Mouse (Mus musculus) heart, adult 2 months (tissue): ENCODE data around the gene Tekt1. TPM values are rescaled to one million over a fixed set of nuclear protein-coding genes. Genes with fewer than 3 reads are reported as not detected.

Experiments
- DNase-seq, 2 experiments: peaks; one replicate each; pipeline ENCODE4 v3.0.0; 2021
- H3K27ac ChIP-seq: fragments of 200-600 bp; 2 replicates; pipeline ENCODE4 v1.8.1; 2022
- H3K27me3 ChIP-seq: fragments of 200-500 bp; 2 replicates; pipeline ENCODE4 v1.6.1; 2012; ENCODE audit warnings: mild to moderate bottlenecking, low read length, inconsistent platforms, mixed read lengths; ENCODE audit not compliant: control insufficient read depth, insufficient read depth
- H3K36me3 ChIP-seq: fragments of 200-500 bp; 2 replicates; pipeline ENCODE4 v1.6.1; 2012; ENCODE audit warnings: low read length, inconsistent platforms; ENCODE audit not compliant: control insufficient read depth, insufficient read depth
- H3K4me1 ChIP-seq: fragments of 200-500 bp; 2 replicates; pipeline ENCODE4 v1.6.1; 2011; ENCODE audit warnings: low read length; ENCODE audit not compliant: control insufficient read depth, insufficient read depth
- H3K4me3 ChIP-seq: fragments of 200-600 bp; 2 replicates; pipeline ENCODE4 v1.8.1; 2022
- H3K79me2 ChIP-seq: fragments of 200-500 bp; replicated peaks from 2 replicates; pipeline ENCODE4 v1.6.1; 2012; ENCODE audit warnings: mild to moderate bottlenecking, inconsistent platforms, low read length, moderate library complexity, mixed read lengths; ENCODE audit not compliant: control insufficient read depth, insufficient read depth
- H3K9ac ChIP-seq: fragments of 200-500 bp; 2 replicates; pipeline ENCODE4 v1.6.1; 2012; ENCODE audit warnings: low read depth, mild to moderate bottlenecking, control low read depth, inconsistent platforms, low read length, mixed read lengths
- CTCF ChIP-seq: fragments of 200-600 bp; IDR thresholded peaks from 2 replicates; pipeline ENCODE4 v1.8.1; 2022; ENCODE audit warnings: antibody characterized with exemption, mild to moderate bottlenecking, moderate library complexity
- EP300 ChIP-seq: fragments of 200-500 bp; IDR thresholded peaks from 2 replicates; pipeline ENCODE4 v1.6.1; 2011; ENCODE audit warnings: low read depth, low read length, control low read depth; ENCODE audit not compliant: insufficient read depth
- POLR2A ChIP-seq: fragments of 200-500 bp; IDR thresholded peaks from 2 replicates; pipeline ENCODE4 v1.6.1; 2011; ENCODE audit warnings: mild to moderate bottlenecking, low read depth, low read length, control low read depth; ENCODE audit not compliant: insufficient read depth
- WGBS: fragments of 180-500 bp; shearing (Covaris S2); methylation state at CpG from one replicate; pipeline ENCODE4 v1.1.7; 2018; 5-methylcytosine and 5-hydroxymethylcytosine counted together
- intact Hi-C: fragments of 180-260 bp; cut with DNase I; formaldehyde crosslinking; loops from one replicate; pipeline ENCODE4 v1.15.1; 2025
- microRNA-seq, 2 experiments: library from miRNA; unstranded; fragments of <30 nt; microRNA quantifications; one replicate each; pipeline ENCODE4 v1.2.0; 2021
- polyA plus RNA-seq: library from polyadenylated mRNA; depleted of rRNA; stranded (reverse); fragments of >200 nt; gene quantifications from 2 replicates; pipeline ENCODE4 v1.2.3, GENCODE M21; 2012; rRNA removed
- total RNA-seq, 2 experiments: library from RNA; stranded (reverse); gene quantifications; 2 replicates each; pipeline ENCODE4 v1.2.3; 2021

The Tekt1 gene
- total and polyA plus RNA-seq, 3 experiments = 0.49 TPM; not detected in 2

DNA sequence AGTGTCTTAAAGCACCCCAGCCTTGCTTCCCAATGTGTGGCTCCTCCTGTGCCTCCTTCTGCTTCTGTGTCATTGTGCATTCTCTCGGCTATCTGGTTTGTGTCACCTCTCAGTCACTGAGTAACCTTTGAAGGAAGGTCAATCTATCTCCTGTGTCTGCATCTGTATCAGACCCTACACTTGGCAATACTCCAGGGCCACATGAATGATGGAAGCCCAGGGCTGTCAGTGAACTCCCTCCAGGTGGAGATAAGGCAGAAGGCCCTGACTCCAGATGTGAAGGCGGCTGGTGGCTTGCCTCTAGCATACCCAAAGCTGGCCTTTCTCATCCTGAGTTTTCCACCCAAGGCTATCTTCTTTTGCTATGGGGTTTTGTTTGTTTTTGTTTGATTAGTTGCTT is 53.3 kb downstream of the Tekt1 start:
- Histone ChIP-seq H3K27ac (no peak overlapping the region), H3K4me3 (no peak overlapping the region), H3K79me2 (no peaks in the 10 kb centered on the region), H3K4me1 (peaks cover 8% of the 10 kb centered on the region), H3K36me3 (peaks cover 9% of the 10 kb centered on the region), H3K27me3 (no peaks in the 10 kb centered on the region), H3K9ac (no peak overlapping the region)
- intact Hi-C loops = no loop called here
- WGBS = 58% methylated on average over 2 of the region's 2 CpGs
- DNase-seq = no peak
- TF ChIP-seq POLR2A = no peak

- no peaks in the 10 kb centered on the region for H3K79me2 ChIP-seq
- intact Hi-C loops = no loop called here
Observed at GRCm38 (mm10) chr11:72307461-72307860, 54.8 kb downstream of the Tekt1 start.

DNA sequence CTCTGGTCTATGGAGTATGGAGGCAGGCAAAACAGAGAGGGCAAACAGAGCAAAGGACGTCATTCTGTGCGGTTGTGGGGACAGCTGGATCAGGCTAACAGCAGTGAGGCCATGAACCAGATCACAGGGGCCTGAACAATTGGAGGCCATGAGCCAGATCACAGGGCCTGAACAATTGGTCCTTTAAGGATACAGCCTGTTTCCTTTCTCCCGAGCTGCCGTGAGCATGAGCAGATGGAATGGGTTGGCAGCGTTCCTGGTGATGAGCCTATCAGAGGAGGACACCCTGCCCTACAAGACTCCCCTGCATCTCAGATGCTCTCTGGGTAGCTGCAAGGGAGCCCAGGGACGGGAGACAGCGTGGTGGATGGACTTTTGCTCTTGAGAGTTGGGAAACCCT is 60.0 kb downstream of the Tekt1 start:
- Histone ChIP-seq H3K36me3 (peaks cover 15% of the 10 kb centered on the region), H3K27me3 (no peaks in the 10 kb centered on the region), H3K27ac (peak overlapping the region; percentile 76), H3K4me3 (peak overlapping the region; percentile 60), H3K9ac (peak overlapping the region; percentile 65), H3K4me1 (peaks cover 13% of the 10 kb centered on the region), H3K79me2 (no peaks in the 10 kb centered on the region)
- TF ChIP-seq CTCF (no peak), POLR2A (peak; percentile 58), EP300 (peak; percentile 87; the same call in 1 of the 2 replicates)
- 37% methylated on average over 7 of the region's 7 CpGs for WGBS
- intact Hi-C loops = loop anchor here (5.0 kb wide), 1 partner anchor 85 kb away; the partner anchor contains the start of gene Med31
- DNase-seq = peak; percentile 55 to 64

More at GRCm38 (mm10) chr11:72307461-72307860, 54.8 kb downstream of the Tekt1 start:
- H3K27ac ChIP-seq = no peak overlapping the region
- peaks cover 13% of the 10 kb centered on the region for H3K4me1 ChIP-seq
- H3K36me3 ChIP-seq = peaks cover 17% of the 10 kb centered on the region
- no peak overlapping the region for H3K9ac ChIP-seq
- no peak overlapping the region for H3K4me3 ChIP-seq
- DNase-seq = no peak
- 85% methylated on average over 5 of the region's 5 CpGs for WGBS
- no peak for TF ChIP-seq EP300
- no peak for TF ChIP-seq CTCF
- TF ChIP-seq POLR2A = no peak
- H3K27me3 ChIP-seq = no peaks in the 10 kb centered on the region

- peak within 1 kb of the TSS; percentile 65 for H3K9ac ChIP-seq
- peaks cover 13% of the 10 kb centered on the region for H3K4me1 ChIP-seq
- WGBS = 5% methylated on average over 6 of the region's 6 CpGs
- peaks cover 15% of the 10 kb centered on the region for H3K36me3 ChIP-seq
- DNase-seq = peak; percentile 78 to 86
- H3K4me3 ChIP-seq = peak within 1 kb of the TSS; percentile 60
- no peak for TF ChIP-seq CTCF
- TF ChIP-seq EP300 = peak; percentile 96
- TF ChIP-seq POLR2A = peak; percentile 93
- peak within 1 kb of the TSS; percentile 76 for H3K27ac ChIP-seq
- intact Hi-C loops = loop anchor here (5.0 kb wide), 1 partner anchor 84 kb away; the partner anchor contains the start of gene Med31
- H3K27me3 ChIP-seq = no peaks in the 10 kb centered on the region
- H3K79me2 ChIP-seq = no peaks in the 10 kb centered on the region
Observed at GRCm38 (mm10) chr11:72301334-72301733, 60.9 kb downstream of the Tekt1 start, which contains the start of gene Xaf1. TSS of gene Xaf1 (plus strand) at chr11:72301629.

Small RNA genes lying within 50 kb of the gene (microRNA-seq; reads per million reads assigned to microRNA genes)
- gene Mir6338 = 0 reads per million in 2 experiments

Other genes with a start within 250 kb of the Tekt1 start
- 1 to 10 TPM; 1.2 to 2.0 TPM for gene Pitpnm3, start 226.7 kb downstream of the Tekt1 start, total RNA-seq
- gene Pitpnm3, start 226.7 kb downstream of the Tekt1 start, polyA plus RNA-seq = 5.1 TPM in 2 replicates
- gene Gm43951, start 155.6 kb downstream of the Tekt1 start, total RNA-seq = under 1 TPM; 0.13 to 0.25 TPM
- gene Gm43951, start 155.6 kb downstream of the Tekt1 start, polyA plus RNA-seq = 0.14 and 0.18 TPM in 2 replicates
- 1 to 10 TPM; 2.0 to 2.3 TPM for gene 4933427D14Rik, start 155.0 kb downstream of the Tekt1 start, total RNA-seq
- gene 4933427D14Rik, start 155.0 kb downstream of the Tekt1 start, polyA plus RNA-seq = 2.0 and 2.8 TPM in 2 replicates
- 10 to 100 TPM; 39.0 to 43.7 TPM for gene Txndc17, start 154.9 kb downstream of the Tekt1 start, total RNA-seq
- 37.6 and 50.9 TPM in 2 replicates for gene Txndc17, start 154.9 kb downstream of the Tekt1 start, polyA plus RNA-seq
- 10 to 100 TPM in 1 of 2 experiments, 1 to 10 TPM in 1; 9.6 to 10.9 TPM for gene Med31, start 146.8 kb downstream of the Tekt1 start, total RNA-seq
- gene Med31, start 146.8 kb downstream of the Tekt1 start, polyA plus RNA-seq = 9.1 and 10.8 TPM in 2 replicates
- not detected for gene Slc13a5, start 95.2 kb downstream of the Tekt1 start, total RNA-seq
- 0.06 and 0.09 TPM in 2 replicates for gene Slc13a5, start 95.2 kb downstream of the Tekt1 start, polyA plus RNA-seq
- gene Xaf1, start 60.8 kb downstream of the Tekt1 start, total RNA-seq = 10 to 100 TPM in 1 of 2 experiments, 1 to 10 TPM in 1; 9.7 to 10.6 TPM
- 21.8 and 52.4 TPM in 2 replicates for gene Xaf1, start 60.8 kb downstream of the Tekt1 start, polyA plus RNA-seq
- gene Fbxo39, start 48.0 kb downstream of the Tekt1 start, total RNA-seq = not detected
- gene Fbxo39, start 48.0 kb downstream of the Tekt1 start, polyA plus RNA-seq = 0.23 TPM in 2 replicates
- 10 to 100 TPM; 13.1 to 14.3 TPM for gene Smtnl2, start 49.3 kb upstream of the Tekt1 start, total RNA-seq
- 12.7 and 18.9 TPM in 2 replicates for gene Smtnl2, start 49.3 kb upstream of the Tekt1 start, polyA plus RNA-seq
- not detected for gene Ggt6, start 73.1 kb upstream of the Tekt1 start, total RNA-seq
- 0.20 TPM in 1 of 2 replicates, not detected in the other for gene Ggt6, start 73.1 kb upstream of the Tekt1 start, polyA plus RNA-seq
- 10 to 100 TPM; 42.7 to 46.1 TPM for gene Mybbp1a, start 78.9 kb upstream of the Tekt1 start, total RNA-seq
- 21.8 and 30.6 TPM in 2 replicates for gene Mybbp1a, start 78.9 kb upstream of the Tekt1 start, polyA plus RNA-seq
- gene Spns2, start 127.5 kb upstream of the Tekt1 start, total RNA-seq = 1 to 10 TPM; 6.1 to 7.9 TPM
- 13.8 and 18.1 TPM in 2 replicates for gene Spns2, start 127.5 kb upstream of the Tekt1 start, polyA plus RNA-seq
- not detected for gene Spns3, start 188.1 kb upstream of the Tekt1 start, total RNA-seq
- gene Spns3, start 188.1 kb upstream of the Tekt1 start, polyA plus RNA-seq = 0.20 and 0.31 TPM in 2 replicates
- 10 to 100 TPM; 53.8 to 65.0 TPM for gene Ube2g1, start 244.8 kb upstream of the Tekt1 start, total RNA-seq
- 14.0 and 24.5 TPM in 2 replicates for gene Ube2g1, start 244.8 kb upstream of the Tekt1 start, polyA plus RNA-seq